ENCODE assay signal across 9 mouse cellular contexts in genomic region chr10:69306205-69306604, GRCm38 (mm10). TPM values are rescaled to one million over a fixed set of nuclear protein-coding genes. Genes with fewer than 3 reads are reported as not detected.
DNase-seq lines count a peak whose midpoint lies in the region; ATAC-seq and TF ChIP-seq lines count a peak whose summit lies in the region.
"Had no signal": no experiment of that assay in that cellular context is flagged by ENCODE, and none has a peak within 500 bp of the region (broad histone marks: within the 10 kb centered on the region; RNA-seq: fewer than 3 reads in every experiment).

No protein-coding gene starts in this region.

- WGBS in limb, embryonic 10.5 days: 58% methylated on average over 14 of the region's 14 CpGs
- 72% methylated on average over 14 of the region's 14 CpGs for WGBS in olfactory bulb, adult 2 months
- 75% methylated on average over 14 of the region's 14 CpGs for WGBS in forebrain, embryonic 10.5 days

- no peak overlapping the region for H3K4me3 ChIP-seq in limb, embryonic 10.5 days
- no peak overlapping the region for H3K4me3 ChIP-seq in olfactory bulb, adult 2 months (ENCODE audit: insufficient read depth, low read depth, low read length)
- no peak overlapping the region for H3K4me3 ChIP-seq in forebrain, embryonic 10.5 days
- H3K4me3 ChIP-seq: neural tube, embryonic 12.5 days had no signal

- H3K4me1 ChIP-seq in limb, embryonic 10.5 days: peaks cover 8% of the 10 kb centered on the region; the same call in 1 of the 2 replicates
- H3K4me1 ChIP-seq in olfactory bulb, adult 2 months (ENCODE audit: control insufficient read depth, insufficient read depth, low read length): no peaks in the 10 kb centered on the region
- H3K4me1 ChIP-seq in forebrain, embryonic 10.5 days: no peaks in the 10 kb centered on the region; the same call in 1 of the 2 replicates
- H3K4me1 ChIP-seq: neural tube, embryonic 12.5 days had no signal

- H3K9me3 ChIP-seq in limb, embryonic 10.5 days (replicated peaks): no peaks in the 10 kb centered on the region
- no peaks in the 10 kb centered on the region for H3K9me3 ChIP-seq in forebrain, embryonic 10.5 days
- H3K9me3 ChIP-seq: neural tube, embryonic 12.5 days had no signal

- H3K36me3 ChIP-seq in limb, embryonic 10.5 days: no peaks in the 10 kb centered on the region
- H3K36me3 ChIP-seq in forebrain, embryonic 10.5 days (replicated peaks): no peaks in the 10 kb centered on the region
- H3K36me3 ChIP-seq: neural tube, embryonic 12.5 days had no signal

- no peaks in the 10 kb centered on the region for H3K27me3 ChIP-seq in limb, embryonic 10.5 days (ENCODE audit: low read depth, poor library complexity, severe bottlenecking)
- H3K27me3 ChIP-seq in forebrain, embryonic 10.5 days (ENCODE audit: poor library complexity, severe bottlenecking): no peaks in the 10 kb centered on the region
- H3K27me3 ChIP-seq: neural tube, embryonic 12.5 days had no signal

- TF ChIP-seq CTCF in olfactory bulb, adult 2 months (IDR thresholded peaks at IDR 0.05; ENCODE audit: insufficient read depth, low read depth, low read length): peak; percentile 53

- no peak overlapping the region for H3K27ac ChIP-seq in limb, embryonic 10.5 days
- H3K27ac ChIP-seq in olfactory bulb, adult 2 months (ENCODE audit: insufficient read depth, low read depth, low read length): no peak overlapping the region
- H3K27ac ChIP-seq in forebrain, embryonic 10.5 days: no peak overlapping the region
- H3K27ac ChIP-seq: neural tube, embryonic 12.5 days had no signal

- no peak for TF ChIP-seq POLR2A in olfactory bulb, adult 2 months (IDR thresholded peaks at IDR 0.05; ENCODE audit: insufficient read depth, low read depth, low read length)

- peak; percentile 49; the same call in 1 of the 2 replicates for ATAC-seq in erythroblast, adult 5-6 weeks (replicated peaks; ENCODE audit: low FRiP score, poor library complexity, severe bottlenecking)

- DNase-seq in cerebellum, postnatal 36 days: peak; percentile 9 to 15
- DNase-seq in cerebellum, adult 11 months: no peak
- DNase-seq in right cerebral cortex, postnatal 14 days: peak; percentile 38
- no peak for DNase-seq in right cerebral cortex, postnatal 10 days (ENCODE audit: low spot score in 2 of 2)
- peak; percentile 59 for DNase-seq in limb, embryonic 10.5 days (ENCODE audit: low spot score)
- no peak for DNase-seq in forebrain, embryonic 10.5 days (ENCODE audit: extremely low spot score, low spot score)

RNA-seq across cellular contexts. Expression of gene Cdk1, which starts 46.5 kb away (rescaled TPM):
- 21.1 and 35.5 TPM in 2 replicates for total RNA-seq in erythroblast, adult 5-6 weeks (2015; ENCODE audit: low replicate concordance)
- total RNA-seq in erythroblast, adult 5-6 weeks (2017; ENCODE audit: low replicate concordance): 82.0 and 106 TPM in 2 replicates
- 546 and 560 TPM in 2 replicates for polyA plus RNA-seq in limb, embryonic 10.5 days (2016; fragmentation: Nextera tagmentation; extraction: Ambion mirVana)
- polyA plus RNA-seq in olfactory bulb, adult 2 months (2012; ENCODE audit: insufficient read depth, insufficient read length, low replicate concordance, missing spikeins): not detected in 2 replicates
- 542 and 548 TPM in 2 replicates for polyA plus RNA-seq in forebrain, embryonic 10.5 days (2016; fragmentation: Nextera tagmentation; extraction: Ambion mirVana)

Comparison
In these comparisons a context has a peak if more than half of its experiments do, and no peak if none do; other contexts are left out.
1. DNase-seq: peak in cerebellum, postnatal 36 days (2 of 2), right cerebral cortex, postnatal 14 days (single experiment) and limb, embryonic 10.5 days (single experiment); none in cerebellum, adult 11 months (single experiment), right cerebral cortex, postnatal 10 days (0 of 2) and forebrain, embryonic 10.5 days (single experiment).